Mouse (Mus musculus) embryonic fibroblast, embryonic 13.5 days (primary cell): Measurements from ENCODE around the gene Tmsb15b2.

Source experiments
- CTCF ChIP-seq: IDR thresholded peaks from 2 replicates; pipeline ENCODE4 v1.5.1; 2011; ENCODE audit warnings: mild to moderate bottlenecking, control low read depth, low read length, moderate library complexity, borderline replicate concordance; ENCODE audit not compliant: insufficient read depth
- POLR2A ChIP-seq: IDR thresholded peaks from 2 replicates; pipeline ENCODE4 v1.6.1; 2011; ENCODE audit warnings: low read depth, mild to moderate bottlenecking, control low read depth, low read length, moderate library complexity

GRCm38 (mm10) chrX:136976424-136977084, 1.3 kb upstream of the Tmsb15b2 start, which contains the start of the genes Tmsb15l and Tmsb15b1:
- TF ChIP-seq POLR2A: peak; percentile 39; the same call in 1 of the 2 replicates
- no peak for TF ChIP-seq CTCF
